Mouse (Mus musculus): ENCODE measurements at regions not wholly inside any gene's neighbourhood (a gene's known extent, or its start where the extent isn't known, plus 50 kb on each side); places are given as distances from the start of the nearest gene placed in this dataset.
A peak's percentile ranks its signal among the peaks of the same experiment; 100 is the strongest.

DNA sequence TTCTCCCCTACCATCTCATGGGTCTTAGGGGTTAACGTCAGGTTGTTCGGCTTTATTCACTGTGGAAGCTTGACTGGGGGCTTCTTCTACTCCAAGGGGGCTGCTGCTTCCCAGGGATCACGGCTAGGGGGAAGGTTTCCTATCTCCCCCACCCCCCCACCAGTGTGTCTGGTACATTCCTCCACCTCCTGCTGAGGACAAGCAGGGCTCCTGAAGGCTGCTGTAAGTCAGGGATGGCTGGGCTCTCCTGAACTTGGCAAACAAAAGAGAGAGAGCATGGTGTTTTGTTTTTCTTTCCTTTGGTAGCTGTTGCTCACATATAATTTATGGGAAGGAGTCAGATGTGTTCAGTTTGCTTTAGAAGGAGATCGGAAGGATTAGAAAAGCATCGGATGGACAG, 54.7 kb upstream of the Commd3 start:
- Histone ChIP-seq H3K27ac (ENCODE audit: insufficient read depth, low read depth, low read length, poor library complexity, severe bottlenecking) (peak overlapping the region; percentile 33; the same call in 1 of the 2 replicates), H3K9me3 (ENCODE audit: control insufficient read depth, insufficient read depth, low read depth, low read length) (no peaks in the 10 kb centered on the region), H3K9ac (ENCODE audit: insufficient read depth, low read depth, low read length, poor library complexity, severe bottlenecking) (no peak overlapping the region), H3K4me1 (ENCODE audit: control insufficient read depth in 2 of 2, insufficient read depth in 2 of 2, low read length in 2 of 2, poor library complexity in 1 of 2) (peaks cover 0 to 10% of the 10 kb centered on the region in 2 experiments; a peak in 1 of 4 replicates), H3K36me3 (ENCODE audit: control insufficient read depth, insufficient read depth, low read length, poor library complexity, severe bottlenecking) (no peaks in the 10 kb centered on the region), H3K4me3 (ENCODE audit: insufficient read depth in 1 of 2, low read depth in 1 of 2, low read length in 2 of 2, poor library complexity in 1 of 2, severe bottlenecking in 1 of 2) (no peak overlapping the region)
- no peak for TF ChIP-seq ZNF384 (IDR thresholded peaks at IDR 0.05; ENCODE audit: low read depth, low read length)
- TF ChIP-seq ZC3H11A (IDR thresholded peaks at IDR 0.05; ENCODE audit: borderline replicate concordance, low read depth, low read length): no peak
- TF ChIP-seq HCFC1 (IDR thresholded peaks at IDR 0.05; ENCODE audit: borderline replicate concordance, insufficient read depth, low read length): no peak
- no peak for TF ChIP-seq CHD2 (IDR thresholded peaks at IDR 0.05; ENCODE audit: low read depth, low read length)
- TF ChIP-seq MAFK (IDR thresholded peaks at IDR 0.05; ENCODE audit: insufficient read depth, low read depth, low read length): no peak
- DNase-seq (ENCODE audit: low read depth, low spot score): no peak
- in situ Hi-C loops (cut with MboI; ENCODE audit: low sequenced_read_pairs in 2 of 2, unreplicated experiment in 2 of 2): no loop called here

DNA sequence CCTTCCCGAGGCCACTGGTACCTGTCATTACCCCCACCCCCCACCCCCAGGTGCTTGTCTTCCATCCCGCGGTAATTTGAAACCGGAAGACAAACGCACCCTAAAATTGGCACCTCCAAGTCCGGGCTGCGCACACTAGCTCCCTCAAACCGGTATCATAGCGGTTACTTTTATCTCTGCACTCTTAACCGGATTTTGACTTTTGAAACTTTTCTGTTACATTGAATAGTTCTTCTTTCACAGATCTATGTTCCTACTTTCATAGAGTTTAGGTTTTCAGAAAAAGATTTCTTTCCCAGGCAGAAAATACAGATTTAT, 62.4 kb upstream of the Commd3 start:
- Histone ChIP-seq H3K27ac (ENCODE audit: insufficient read depth, low read depth, low read length, poor library complexity, severe bottlenecking) (no peak overlapping the region), H3K36me3 (ENCODE audit: control insufficient read depth, insufficient read depth, low read length, poor library complexity, severe bottlenecking) (no peaks in the 10 kb centered on the region), H3K4me3 (ENCODE audit: insufficient read depth in 1 of 2, low read depth in 1 of 2, low read length in 2 of 2, poor library complexity in 1 of 2, severe bottlenecking in 1 of 2) (peak overlapping the region; percentile 43 to 49; a peak in 2 of 4 replicates), H3K9ac (ENCODE audit: insufficient read depth, low read depth, low read length, poor library complexity, severe bottlenecking) (no peak overlapping the region), H3K9me3 (ENCODE audit: control insufficient read depth, insufficient read depth, low read depth, low read length) (no peaks in the 10 kb centered on the region), H3K4me1 (ENCODE audit: control insufficient read depth in 2 of 2, insufficient read depth in 2 of 2, low read length in 2 of 2, poor library complexity in 1 of 2) (no peaks in the 10 kb centered on the region)
- in situ Hi-C loops (cut with MboI; ENCODE audit: low sequenced_read_pairs in 2 of 2, unreplicated experiment in 2 of 2): loop anchor here in 1 of 2 experiments (5.0 kb wide), 2 partner anchors 82 to 568 kb away; partner anchors contain the start of gene Spag6
- DNase-seq (ENCODE audit: low read depth, low spot score): no peak
- TF ChIP-seq MAFK (IDR thresholded peaks at IDR 0.05; ENCODE audit: insufficient read depth, low read depth, low read length) (no peak), ZC3H11A (IDR thresholded peaks at IDR 0.05; ENCODE audit: borderline replicate concordance, low read depth, low read length) (no peak), HCFC1 (IDR thresholded peaks at IDR 0.05; ENCODE audit: borderline replicate concordance, insufficient read depth, low read length) (no peak), ZNF384 (IDR thresholded peaks at IDR 0.05; ENCODE audit: low read depth, low read length) (no peak), CHD2 (IDR thresholded peaks at IDR 0.05; ENCODE audit: low read depth, low read length) (no peak)

DNA sequence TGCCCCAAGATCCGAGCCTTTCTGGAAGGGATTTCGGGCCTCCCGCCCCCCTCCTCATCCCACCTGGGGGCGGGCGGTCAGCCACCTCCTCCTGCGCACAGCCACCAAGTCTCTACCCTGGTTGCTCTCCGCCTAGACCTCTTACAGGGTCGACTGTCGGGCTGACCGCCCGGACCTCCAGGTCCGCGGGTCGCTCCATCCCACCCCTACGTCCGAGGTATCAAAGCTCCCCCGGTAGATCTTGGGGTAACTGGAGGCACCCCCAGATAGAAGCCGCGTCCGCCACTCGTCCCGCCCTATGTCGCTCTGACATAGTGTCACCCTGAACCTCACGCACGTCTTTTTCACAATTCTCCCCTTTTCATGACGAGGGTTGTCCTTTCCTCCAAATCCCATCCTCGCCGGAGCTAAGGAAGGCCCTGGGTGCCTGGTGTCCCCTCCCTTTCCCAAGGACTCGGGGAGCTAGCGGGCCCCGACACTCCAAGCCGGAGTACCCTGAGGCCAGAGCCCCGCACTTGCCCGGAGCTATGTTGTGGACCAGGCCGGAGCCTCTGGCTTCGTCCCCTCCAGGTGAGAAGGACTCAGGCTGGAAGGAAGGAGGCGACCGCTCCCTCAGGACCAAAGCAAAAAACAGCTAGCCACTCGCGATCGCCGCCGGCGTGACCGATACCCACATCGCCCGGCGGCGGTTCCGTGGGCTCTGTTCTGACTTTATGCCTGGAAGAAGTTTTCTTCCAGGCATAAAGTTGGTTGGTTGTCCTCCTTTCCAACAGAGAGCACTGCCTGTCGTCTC, 62.9 kb upstream of the Commd3 start:
- H3K4me1 ChIP-seq (ENCODE audit: control insufficient read depth in 2 of 2, insufficient read depth in 2 of 2, low read length in 2 of 2, poor library complexity in 1 of 2): no peaks in the 10 kb centered on the region
- in situ Hi-C loops (cut with MboI; ENCODE audit: low sequenced_read_pairs in 2 of 2, unreplicated experiment in 2 of 2): loop anchor here in 1 of 2 experiments (5.0 kb wide), 2 partner anchors 83 to 567 kb away; partner anchors contain the start of gene Spag6
- H3K9ac ChIP-seq (ENCODE audit: insufficient read depth, low read depth, low read length, poor library complexity, severe bottlenecking): no peak overlapping the region; the same call in 1 of the 2 replicates
- no peak for DNase-seq (ENCODE audit: low read depth, low spot score)
- H3K36me3 ChIP-seq (ENCODE audit: control insufficient read depth, insufficient read depth, low read length, poor library complexity, severe bottlenecking): no peaks in the 10 kb centered on the region
- H3K27ac ChIP-seq (ENCODE audit: insufficient read depth, low read depth, low read length, poor library complexity, severe bottlenecking): no peak overlapping the region
- H3K4me3 ChIP-seq (ENCODE audit: insufficient read depth in 1 of 2, low read depth in 1 of 2, low read length in 2 of 2, poor library complexity in 1 of 2, severe bottlenecking in 1 of 2): peak overlapping the region; percentile 43 to 49; a peak in 2 of 4 replicates
- H3K9me3 ChIP-seq (ENCODE audit: control insufficient read depth, insufficient read depth, low read depth, low read length): no peaks in the 10 kb centered on the region
- TF ChIP-seq MAFK (IDR thresholded peaks at IDR 0.05; ENCODE audit: insufficient read depth, low read depth, low read length) (no peak), ZC3H11A (IDR thresholded peaks at IDR 0.05; ENCODE audit: borderline replicate concordance, low read depth, low read length) (no peak), ZNF384 (IDR thresholded peaks at IDR 0.05; ENCODE audit: low read depth, low read length) (no peak), HCFC1 (IDR thresholded peaks at IDR 0.05; ENCODE audit: borderline replicate concordance, insufficient read depth, low read length) (no peak), CHD2 (IDR thresholded peaks at IDR 0.05; ENCODE audit: low read depth, low read length) (no peak)

DNA sequence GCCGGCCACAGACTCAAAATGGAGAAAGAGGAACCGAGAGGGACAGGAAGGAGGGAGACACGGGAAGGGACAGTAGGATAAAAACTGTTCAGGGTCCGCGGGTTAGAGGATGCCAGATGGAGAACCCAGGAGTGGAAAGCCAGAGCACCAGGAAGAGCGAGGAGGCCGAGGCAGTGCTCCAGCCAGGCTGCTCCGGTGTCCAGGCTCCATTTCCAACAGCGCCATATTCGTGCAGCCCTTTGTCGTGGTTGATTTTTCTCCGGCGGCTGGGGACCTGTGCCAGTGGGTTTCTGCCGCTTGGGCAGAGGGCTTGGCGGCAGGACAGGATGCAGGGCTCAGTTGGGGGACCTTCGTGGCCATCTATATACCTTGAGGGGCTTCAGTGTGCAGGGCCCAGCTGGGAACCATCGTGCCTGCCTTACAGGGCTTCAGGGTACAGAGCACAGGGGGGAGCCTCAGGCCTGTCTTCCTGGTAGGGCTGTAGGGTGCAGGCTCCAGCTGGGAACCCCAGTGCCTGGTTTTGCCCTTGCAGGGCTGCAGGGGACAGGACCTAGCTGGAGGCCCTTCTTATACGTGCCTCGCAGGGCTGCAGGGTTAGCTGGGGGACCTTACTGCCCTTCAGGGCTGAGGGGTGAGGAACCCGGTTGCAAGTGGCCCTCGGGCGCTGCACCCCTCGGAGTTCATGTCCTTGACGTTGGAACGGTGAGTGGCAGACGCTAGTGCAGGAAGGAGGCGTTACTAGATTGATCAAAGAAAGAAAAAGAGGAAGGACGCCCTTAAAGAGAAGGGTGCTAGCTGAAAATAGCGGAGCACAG, 63.7 kb upstream of the Commd3 start:
- H3K9me3 ChIP-seq (ENCODE audit: control insufficient read depth, insufficient read depth, low read depth, low read length): no peaks in the 10 kb centered on the region
- no peak overlapping the region for H3K27ac ChIP-seq (ENCODE audit: insufficient read depth, low read depth, low read length, poor library complexity, severe bottlenecking)
- H3K9ac ChIP-seq (ENCODE audit: insufficient read depth, low read depth, low read length, poor library complexity, severe bottlenecking): no peak overlapping the region
- H3K4me1 ChIP-seq (ENCODE audit: control insufficient read depth in 2 of 2, insufficient read depth in 2 of 2, low read length in 2 of 2, poor library complexity in 1 of 2): no peaks in the 10 kb centered on the region
- no peaks in the 10 kb centered on the region for H3K36me3 ChIP-seq (ENCODE audit: control insufficient read depth, insufficient read depth, low read length, poor library complexity, severe bottlenecking)
- H3K4me3 ChIP-seq (ENCODE audit: insufficient read depth in 1 of 2, low read depth in 1 of 2, low read length in 2 of 2, poor library complexity in 1 of 2, severe bottlenecking in 1 of 2): peak overlapping the region; percentile 43 to 49; a peak in 3 of 4 replicates
- in situ Hi-C loops (cut with MboI; ENCODE audit: low sequenced_read_pairs in 2 of 2, unreplicated experiment in 2 of 2): loop anchor here in 1 of 2 experiments (5.0 kb wide), 2 partner anchors 84 to 566 kb away; partner anchors contain the start of gene Spag6
- TF ChIP-seq MAFK (IDR thresholded peaks at IDR 0.05; ENCODE audit: insufficient read depth, low read depth, low read length): no peak
- no peak for TF ChIP-seq ZC3H11A (IDR thresholded peaks at IDR 0.05; ENCODE audit: borderline replicate concordance, low read depth, low read length)
- no peak for TF ChIP-seq CHD2 (IDR thresholded peaks at IDR 0.05; ENCODE audit: low read depth, low read length)
- TF ChIP-seq ZNF384 (IDR thresholded peaks at IDR 0.05; ENCODE audit: low read depth, low read length): no peak
- no peak for TF ChIP-seq HCFC1 (IDR thresholded peaks at IDR 0.05; ENCODE audit: borderline replicate concordance, insufficient read depth, low read length)
- no peak for DNase-seq (ENCODE audit: low read depth, low spot score)
